Mouse (Mus musculus) heart, embryonic 16.5 days (tissue): ENCODE measurements around the gene Lrrc58. TPM values are rescaled to one million over a fixed set of nuclear protein-coding genes. Genes with fewer than 3 reads are reported as not detected.

Experiments used
- ATAC-seq: fragments of 200-750 bp; cut with Nextera tagmentation; replicated peaks from 2 replicates; pipeline ENCODE4 v1.8.0; 2017; ENCODE audit warnings: moderate number of reproducible peaks; ENCODE audit not compliant: insufficient read depth, low FRiP score; ENCODE audit errors: extremely low read depth
- H3K27ac ChIP-seq: fragments of 300-500 bp; sonication (generic); 2 replicates; pipeline ENCODE4 v1.5.1; 2014; ENCODE audit warnings: mild to moderate bottlenecking, low read length, control low read depth, moderate library complexity
- H3K27me3 ChIP-seq: fragments of 300-500 bp; sonication (generic); 2 replicates; pipeline ENCODE4 v1.6.1; 2014; ENCODE audit warnings: low read length, mixed read lengths; ENCODE audit not compliant: control insufficient read depth, insufficient read depth
- H3K36me3 ChIP-seq: fragments of 300-500 bp; sonication (generic); 2 replicates; pipeline ENCODE4 v1.6.1; 2014; ENCODE audit not compliant: control insufficient read depth, insufficient read depth
- H3K4me1 ChIP-seq: fragments of 300-500 bp; sonication (generic); 2 replicates; pipeline ENCODE4 v1.6.1; 2014; ENCODE audit warnings: low read length, mixed read lengths; ENCODE audit not compliant: control insufficient read depth, insufficient read depth
- H3K4me2 ChIP-seq: fragments of 300-500 bp; sonication (generic); 2 replicates; pipeline ENCODE4 v1.6.1; 2014; ENCODE audit warnings: low read depth, mild to moderate bottlenecking, control low read depth, low read length
- H3K4me3 ChIP-seq: fragments of 300-500 bp; sonication (generic); 2 replicates; pipeline ENCODE4 v1.5.1; 2014; ENCODE audit warnings: mild to moderate bottlenecking, control low read depth, low read length
- H3K9ac ChIP-seq: fragments of 300-500 bp; sonication (generic); 2 replicates; pipeline ENCODE4 v1.6.1; 2014; ENCODE audit warnings: low read length, control low read depth
- H3K9me3 ChIP-seq: fragments of 300-500 bp; sonication (generic); replicated peaks from 2 replicates; pipeline ENCODE4 v1.6.1; 2016; ENCODE audit warnings: low read length; ENCODE audit not compliant: control insufficient read depth
- WGBS: fragments of 180-500 bp; shearing (Covaris S2); extraction: QIAGEN DNeasy Blood & Tissue Kit; methylation state at CpG from one replicate; pipeline ENCODE4 v1.1.7; 2014; 5-methylcytosine and 5-hydroxymethylcytosine counted together
- polyA plus RNA-seq: library from polyadenylated mRNA; unstranded; fragments of >200 nt; fragmentation: Nextera tagmentation; extraction: Ambion mirVana; gene quantifications from 2 replicates; pipeline ENCODE4 v1.2.1, GENCODE M21; 2015

Gene Lrrc58
- polyA plus RNA-seq, result 35.7 and 36.2 TPM in 2 replicates

- H3K27me3 ChIP-seq, result no peaks in the 10 kb centered on the region
- H3K9ac ChIP-seq, result peak within 1 kb of the TSS; percentile 98
- ATAC-seq, result peak; percentile 91
- H3K4me3 ChIP-seq, result peak within 1 kb of the TSS; percentile 84
- no peaks in the 10 kb centered on the region for H3K9me3 ChIP-seq
- 0 out of 2 replicates have a peak, but pooled peaks cover 2% of the 10 kb centered on the region for H3K36me3 ChIP-seq
- WGBS, result 1% methylated on average over 86 of the region's 86 CpGs
- H3K4me2 ChIP-seq, result peak within 1 kb of the TSS; percentile 89
- H3K27ac ChIP-seq, result peak within 1 kb of the TSS; percentile 96
- H3K4me1 ChIP-seq, result peaks cover 28% of the 10 kb centered on the region
Observed at GRCm38 (mm10) chr16:37867791-37868505, at the start of gene Lrrc58. Lrrc58 (plus strand) TSS chr16:37868389.

GRCm38 (mm10) chr16:37823949-37824348 is 44.2 kb upstream of the Lrrc58 start:
- H3K4me1 ChIP-seq, result peaks cover 3% of the 10 kb centered on the region; the same call in 1 of the 2 replicates
- H3K27ac ChIP-seq, result no peak overlapping the region
- peaks cover 75% of the 10 kb centered on the region for H3K36me3 ChIP-seq
- H3K9ac ChIP-seq, result no peak overlapping the region
- 39% methylated on average over 5 of the region's 5 CpGs for WGBS
- no peak; the same call in 1 of the 2 replicates for ATAC-seq
- no peak overlapping the region for H3K4me3 ChIP-seq
- H3K9me3 ChIP-seq, result no peaks in the 10 kb centered on the region
- no peak overlapping the region for H3K4me2 ChIP-seq
- no peaks in the 10 kb centered on the region for H3K27me3 ChIP-seq

- peaks cover 80% of the 10 kb centered on the region for H3K36me3 ChIP-seq
- no peak overlapping the region for H3K4me3 ChIP-seq
- H3K9me3 ChIP-seq, result no peaks in the 10 kb centered on the region
- H3K27me3 ChIP-seq, result no peaks in the 10 kb centered on the region
- no peak overlapping the region for H3K4me2 ChIP-seq
- WGBS, result 73% methylated on average over 12 of the region's 12 CpGs
- peaks cover 3% of the 10 kb centered on the region; the same call in 1 of the 2 replicates for H3K4me1 ChIP-seq
- H3K9ac ChIP-seq, result no peak overlapping the region
- ATAC-seq, result no peak
- H3K27ac ChIP-seq, result no peak overlapping the region
Observed at GRCm38 (mm10) chr16:37824778-37825505, 43.2 kb upstream of the Lrrc58 start.

GRCm38 (mm10) chr16:37826286-37826685 is 41.9 kb upstream of the Lrrc58 start:
- Histone ChIP-seq H3K4me2 (no peak overlapping the region), H3K4me3 (no peak overlapping the region), H3K36me3 (peaks cover 83% of the 10 kb centered on the region), H3K9ac (no peak overlapping the region), H3K27me3 (no peaks in the 10 kb centered on the region), H3K9me3 (no peaks in the 10 kb centered on the region), H3K4me1 (peaks cover 3% of the 10 kb centered on the region; the same call in 1 of the 2 replicates), H3K27ac (no peak overlapping the region)
- 87% methylated on average over 3 of the region's 3 CpGs for WGBS
- no peak for ATAC-seq

- Histone ChIP-seq H3K27ac (no peak overlapping the region), H3K9me3 (no peaks in the 10 kb centered on the region), H3K36me3 (peaks cover 86% of the 10 kb centered on the region), H3K4me1 (no peaks in the 10 kb centered on the region), H3K9ac (no peak overlapping the region), H3K27me3 (no peaks in the 10 kb centered on the region), H3K4me3 (no peak overlapping the region), H3K4me2 (no peak overlapping the region)
- 68% methylated on average over 7 of the region's 7 CpGs for WGBS
- no peak for ATAC-seq
Observed at GRCm38 (mm10) chr16:37831041-37831440, 37.1 kb upstream of the Lrrc58 start.

GRCm38 (mm10) chr16:37837571-37837970 is 30.6 kb upstream of the Lrrc58 start:
- Histone ChIP-seq H3K27me3 (no peaks in the 10 kb centered on the region), H3K9ac (no peak overlapping the region), H3K9me3 (no peaks in the 10 kb centered on the region), H3K4me2 (no peak overlapping the region), H3K36me3 (peaks cover 34% of the 10 kb centered on the region), H3K27ac (no peak overlapping the region), H3K4me1 (no peaks in the 10 kb centered on the region), H3K4me3 (no peak overlapping the region)
- 59% methylated on average over 3 of the region's 3 CpGs for WGBS
- ATAC-seq, result no peak

- WGBS, result 82% methylated on average over 2 of the region's 2 CpGs
- Histone ChIP-seq H3K27me3 (no peaks in the 10 kb centered on the region), H3K9ac (no peak overlapping the region), H3K4me2 (no peak overlapping the region), H3K36me3 (no peaks in the 10 kb centered on the region), H3K4me3 (no peak overlapping the region), H3K9me3 (no peaks in the 10 kb centered on the region), H3K27ac (no peak overlapping the region), H3K4me1 (peaks cover 19% of the 10 kb centered on the region)
- ATAC-seq, result no peak
Observed at GRCm38 (mm10) chr16:37842439-37842838, 25.8 kb upstream of the Lrrc58 start.

- H3K4me3 ChIP-seq, result no peak overlapping the region
- H3K27ac ChIP-seq, result no peak overlapping the region
- H3K9me3 ChIP-seq, result no peaks in the 10 kb centered on the region
- H3K27me3 ChIP-seq, result no peaks in the 10 kb centered on the region
- ATAC-seq, result no peak
- H3K36me3 ChIP-seq, result no peaks in the 10 kb centered on the region
- no peak overlapping the region for H3K9ac ChIP-seq
- peaks cover 19% of the 10 kb centered on the region for H3K4me1 ChIP-seq
- WGBS, result 75% methylated on average over 12 of the region's 12 CpGs
- H3K4me2 ChIP-seq, result no peak overlapping the region
Observed at GRCm38 (mm10) chr16:37843740-37844139, 24.4 kb upstream of the Lrrc58 start.
